Mouse (Mus musculus): ENCODE measurements around the gene Ggta1.

Gene Ggta1

GRCm38 (mm10) chr2:35440480-35440879 is 22.6 kb downstream of the Ggta1 start:
- no peak for DNase-seq (ENCODE audit: low read depth, low spot score)

- no peak for DNase-seq (ENCODE audit: low read depth, low spot score)
Measured at GRCm38 (mm10) chr2:35437796-35438195, 25.2 kb downstream of the Ggta1 start.

GRCm38 (mm10) chr2:35434576-35435123 is 28.4 kb downstream of the Ggta1 start:
- DNase-seq (ENCODE audit: low read depth, low spot score) = no peak

- DNase-seq (ENCODE audit: low read depth, low spot score) = no peak
Measured at GRCm38 (mm10) chr2:35433428-35433827, 29.6 kb downstream of the Ggta1 start.

GRCm38 (mm10) chr2:35432472-35432871 is 30.6 kb downstream of the Ggta1 start:
- DNase-seq (ENCODE audit: low read depth, low spot score) = no peak

- no peak for DNase-seq (ENCODE audit: low read depth, low spot score)
Measured at GRCm38 (mm10) chr2:35432011-35432410, 31.0 kb downstream of the Ggta1 start.

- no peak for DNase-seq (ENCODE audit: low read depth, low spot score)
Measured at GRCm38 (mm10) chr2:35430806-35431205, 32.2 kb downstream of the Ggta1 start.

- DNase-seq (ENCODE audit: low read depth, low spot score) = no peak
Measured at GRCm38 (mm10) chr2:35428615-35429300, 34.3 kb downstream of the Ggta1 start.

GRCm38 (mm10) chr2:35427559-35427958 is 35.5 kb downstream of the Ggta1 start:
- no peak for DNase-seq (ENCODE audit: low read depth, low spot score)

- peak; percentile 57 for DNase-seq (ENCODE audit: low read depth, low spot score)
Measured at GRCm38 (mm10) chr2:35423711-35424339, 39.2 kb downstream of the Ggta1 start.

GRCm38 (mm10) chr2:35422384-35422783 is 40.6 kb downstream of the Ggta1 start:
- DNase-seq (ENCODE audit: low read depth, low spot score) = peak; percentile 75

- DNase-seq (ENCODE audit: low read depth, low spot score) = no peak
Measured at GRCm38 (mm10) chr2:35420681-35421080, 42.4 kb downstream of the Ggta1 start.

GRCm38 (mm10) chr2:35419671-35420070 is 43.4 kb downstream of the Ggta1 start:
- DNase-seq (ENCODE audit: low read depth, low spot score) = no peak

- no peak for DNase-seq (ENCODE audit: low read depth, low spot score)
Measured at GRCm38 (mm10) chr2:35419243-35419642, 43.8 kb downstream of the Ggta1 start.

- DNase-seq (ENCODE audit: low read depth, low spot score) = no peak
Measured at GRCm38 (mm10) chr2:35417231-35417630, 45.8 kb downstream of the Ggta1 start.

GRCm38 (mm10) chr2:35416473-35416872 is 46.6 kb downstream of the Ggta1 start:
- DNase-seq (ENCODE audit: low read depth, low spot score) = no peak

GRCm38 (mm10) chr2:35412810-35413209 is 50.2 kb downstream of the Ggta1 start:
- peak; percentile 25 for DNase-seq (ENCODE audit: low read depth, low spot score)

- peak; percentile 64 for DNase-seq (ENCODE audit: low read depth, low spot score)
Measured at GRCm38 (mm10) chr2:35412246-35412645, 50.8 kb downstream of the Ggta1 start.

- DNase-seq (ENCODE audit: low read depth, low spot score) = peak; percentile 62
Measured at GRCm38 (mm10) chr2:35411640-35412190, 51.3 kb downstream of the Ggta1 start.

GRCm38 (mm10) chr2:35409466-35409865 is 53.6 kb downstream of the Ggta1 start:
- no peak for DNase-seq (ENCODE audit: low read depth, low spot score)

- DNase-seq (ENCODE audit: low read depth, low spot score) = no peak
Measured at GRCm38 (mm10) chr2:35408409-35409110, 54.5 kb downstream of the Ggta1 start.

- no peak for DNase-seq (ENCODE audit: low read depth, low spot score)
Measured at GRCm38 (mm10) chr2:35407878-35408277, 55.2 kb downstream of the Ggta1 start.

Data from CD4-positive helper T cell, adult 2 months (primary cell).